Comparison of ENCODE assay signal across 10 mouse cellular contexts in genomic region chr1:156085770-156086169, GRCm38 (mm10). TPM values are rescaled to one million over a fixed set of nuclear protein-coding genes. Genes with fewer than 3 reads are reported as not detected.
DNase-seq lines count a peak whose midpoint lies in the region; ATAC-seq and TF ChIP-seq lines count a peak whose summit lies in the region.
"Had no signal": no experiment of that assay in that cellular context is flagged by ENCODE, and none has a peak within 500 bp of the region (broad histone marks: within the 10 kb centered on the region; RNA-seq: fewer than 3 reads in every experiment).

No protein-coding gene starts in this region.

- H3K4me2 ChIP-seq in heart, postnatal 0 days (ENCODE audit: low read depth, low read length), result no peak overlapping the region
- H3K4me2 ChIP-seq in neural tube, embryonic 14.5 days (ENCODE audit: low read depth, low read length), result no peak overlapping the region
- H3K4me2 ChIP-seq: embryonic facial prominence, embryonic 15.5 days had no signal

- WGBS in heart, postnatal 0 days, result 53% methylated on average over 5 of the region's 5 CpGs
- 58% methylated on average over 5 of the region's 5 CpGs for WGBS in neural tube, embryonic 14.5 days

- no peaks in the 10 kb centered on the region for H3K27me3 ChIP-seq in MEL (ENCODE audit: control insufficient read depth in 1 of 2, insufficient read depth in 2 of 2, low read length in 2 of 2)
- no peaks in the 10 kb centered on the region for H3K27me3 ChIP-seq in heart, postnatal 0 days (ENCODE audit: control insufficient read depth, insufficient read depth, low read length)
- H3K27me3 ChIP-seq in neural tube, embryonic 14.5 days (ENCODE audit: control insufficient read depth, insufficient read depth, low read length), result no peaks in the 10 kb centered on the region
- H3K27me3 ChIP-seq: embryonic facial prominence, embryonic 15.5 days had no signal

- H3K4me3 ChIP-seq in left cerebral cortex, adult 2 months, result no peak overlapping the region
- no peak overlapping the region for H3K4me3 ChIP-seq in MEL (ENCODE audit: control insufficient read depth in 1 of 2, insufficient read depth in 1 of 2, low read depth in 2 of 2, low read length in 2 of 2)
- H3K4me3 ChIP-seq in heart, postnatal 0 days (ENCODE audit: low read depth, low read length), result no peak overlapping the region
- H3K4me3 ChIP-seq in neural tube, embryonic 14.5 days (ENCODE audit: low read depth, low read length), result no peak overlapping the region
- H3K4me3 ChIP-seq: embryonic facial prominence, embryonic 15.5 days had no signal

- no peaks in the 10 kb centered on the region for H3K79me2 ChIP-seq in MEL (ENCODE audit: control insufficient read depth, insufficient read depth, low read length, poor library complexity)

- peak; percentile 93 for TF ChIP-seq RAD21 in MEL (IDR thresholded peaks at IDR 0.05; ENCODE audit: low read depth, low read length)

- TF ChIP-seq CTCF in left cerebral cortex, adult 2 months (IDR thresholded peaks at IDR 0.05), result peak; percentile 93
- peak; percentile 32 to 90 (median 76) for TF ChIP-seq CTCF in MEL (IDR thresholded peaks at IDR 0.05 in 2 of 3, conservative IDR thresholded peaks at IDR 0.05 in 1 of 3; ENCODE audit: control insufficient read depth in 1 of 3, insufficient read depth in 1 of 3, low read depth in 2 of 3, low read length in 3 of 3, poor library complexity in 1 of 3, severe bottlenecking in 1 of 3)
- TF ChIP-seq CTCF in heart, postnatal 0 days (IDR thresholded peaks at IDR 0.05; ENCODE audit: low read depth), result peak; percentile 89

- TF ChIP-seq POLR2A in MEL (IDR thresholded peaks at IDR 0.05; ENCODE audit: control insufficient read depth in 1 of 2, insufficient read depth in 1 of 2, low read depth in 1 of 2, low read length in 2 of 2, poor library complexity in 1 of 2), result no peak

- H3K27ac ChIP-seq in left cerebral cortex, adult 2 months, result no peak overlapping the region
- H3K27ac ChIP-seq in MEL (ENCODE audit: control insufficient read depth, low read depth, low read length), result no peak overlapping the region
- H3K27ac ChIP-seq in heart, postnatal 0 days (ENCODE audit: low read depth), result no peak overlapping the region
- no peak overlapping the region for H3K27ac ChIP-seq in neural tube, embryonic 14.5 days (ENCODE audit: low read depth, low read length)
- H3K27ac ChIP-seq: embryonic facial prominence, embryonic 15.5 days; macrophage had no signal

- H3K4me1 ChIP-seq in MEL (ENCODE audit: control insufficient read depth in 1 of 2, insufficient read depth in 2 of 2, low read length in 2 of 2), result peaks cover 0 to 5% of the 10 kb centered on the region in 2 experiments; a peak in 1 of 4 replicates
- H3K4me1 ChIP-seq in heart, postnatal 0 days (ENCODE audit: control insufficient read depth, insufficient read depth), result no peaks in the 10 kb centered on the region
- H3K4me1 ChIP-seq in neural tube, embryonic 14.5 days (ENCODE audit: control insufficient read depth, insufficient read depth, low read length), result 0 out of 2 replicates have a peak, but pooled peaks cover 3% of the 10 kb centered on the region
- H3K4me1 ChIP-seq: embryonic facial prominence, embryonic 15.5 days had no signal

- ATAC-seq in heart, postnatal 0 days (ENCODE audit: insufficient read depth, low read depth), result no peak
- ATAC-seq in neural tube, embryonic 14.5 days (ENCODE audit: low read depth), result peak; percentile 42; the same call in 1 of the 2 replicates

- intact Hi-C loops in left cerebral cortex, adult 2 months (cut with DNase I), result loop anchor here (1.0 to 5.0 kb wide), 3 partner anchors 144 to 457 kb away; no protein-coding TSS in a partner anchor

- DNase-seq in left cerebral cortex, adult 2 months (ENCODE audit: extremely low spot score in 1 of 2, low spot score in 2 of 2), result peak; percentile 28 to 32
- DNase-seq in left cerebral cortex, adult 11 months (ENCODE audit: low spot score), result no peak
- peak; percentile 81 for DNase-seq in MEL (ENCODE audit: low read depth, low spot score)
- DNase-seq in cerebellum, postnatal 25 days, result peak; percentile 13 to 22
- peak; percentile 68 for DNase-seq in heart, postnatal 0 days (ENCODE audit: low spot score)
- DNase-seq in layer of hippocampus, postnatal 14 days (ENCODE audit: low spot score in 2 of 2), result peak; percentile 36 to 65
- DNase-seq in urinary bladder, adult 18-20 months (ENCODE audit: low spot score in 2 of 2), result no peak

- H3K36me3 ChIP-seq in MEL (ENCODE audit: control insufficient read depth in 1 of 2, insufficient read depth in 2 of 2, low read length in 2 of 2), result no peaks in the 10 kb centered on the region
- H3K36me3 ChIP-seq in heart, postnatal 0 days (replicated peaks; ENCODE audit: control insufficient read depth, insufficient read depth, low read length), result no peaks in the 10 kb centered on the region
- H3K36me3 ChIP-seq in neural tube, embryonic 14.5 days (ENCODE audit: control insufficient read depth, insufficient read depth, low read length), result no peaks in the 10 kb centered on the region
- H3K36me3 ChIP-seq: embryonic facial prominence, embryonic 15.5 days had no signal

- TF ChIP-seq EP300 in MEL (IDR thresholded peaks at IDR 0.05; ENCODE audit: low read depth in 1 of 2, low read length in 2 of 2), result no peak
- no peak for TF ChIP-seq EP300 in heart, postnatal 0 days (IDR thresholded peaks at IDR 0.05; ENCODE audit: low read depth)

- no peaks in the 10 kb centered on the region for H3K9me3 ChIP-seq in MEL (replicated peaks; ENCODE audit: insufficient read depth, low read length)
- H3K9me3 ChIP-seq in heart, postnatal 0 days (replicated peaks; ENCODE audit: control insufficient read depth, low read length), result no peaks in the 10 kb centered on the region
- H3K9me3 ChIP-seq in neural tube, embryonic 14.5 days (ENCODE audit: control insufficient read depth, low read length), result no peaks in the 10 kb centered on the region
- H3K9me3 ChIP-seq: embryonic facial prominence, embryonic 15.5 days had no signal

- H3K9ac ChIP-seq in MEL (ENCODE audit: control insufficient read depth, low read depth, low read length, poor library complexity, severe bottlenecking), result no peak overlapping the region
- no peak overlapping the region for H3K9ac ChIP-seq in heart, postnatal 0 days (replicated peaks; ENCODE audit: low read depth, low read length)
- no peak overlapping the region for H3K9ac ChIP-seq in neural tube, embryonic 14.5 days (replicated peaks; ENCODE audit: low read depth, low read length)
- H3K9ac ChIP-seq: embryonic facial prominence, embryonic 15.5 days had no signal

TF ChIP-seq in MEL, 35 proteins besides CTCF, POLR2A, EP300 and RAD21:
- peak; percentile 48; the same call in 1 of the 2 replicates for TF ChIP-seq SIN3A (IDR thresholded peaks at IDR 0.05; ENCODE audit: low read length)
- TF ChIP-seq MAZ (IDR thresholded peaks at IDR 0.05; ENCODE audit: low read depth, low read length), result no peak
- peak; percentile 95 for TF ChIP-seq ZC3H11A (IDR thresholded peaks at IDR 0.05; ENCODE audit: low read depth, low read length)
- TF ChIP-seq TAL1 (IDR thresholded peaks at IDR 0.05; ENCODE audit: low read length), result no peak
- no peak for TF ChIP-seq ZKSCAN1 (IDR thresholded peaks at IDR 0.05; ENCODE audit: low read depth, low read length)
- TF ChIP-seq SMC3 (IDR thresholded peaks at IDR 0.05; ENCODE audit: low read depth, low read length), result peak; percentile 96

RNA-seq across cellular contexts. Expression of gene Tor1aip1, which starts 49.5 kb away (rescaled TPM):
- total RNA-seq in left cerebral cortex, adult 2 months (2021), result 10 to 100 TPM; 28.5 to 31.2 TPM
- 11.4 and 13.1 TPM in 2 replicates for total RNA-seq in MEL (2012; rRNA removed)
- 10 to 100 TPM in 1 of 2 experiments, not detected in 1; 22.9 TPM for polyA plus RNA-seq in MEL (2012; ENCODE audit: insufficient read depth in 1 of 2, insufficient read length in 2 of 2, low read depth in 1 of 2, low replicate concordance in 2 of 2, missing spikeins in 1 of 2)
- 58.4 and 103 TPM in 2 replicates for total RNA-seq in heart, postnatal 0 days (2014; rRNA removed; ENCODE audit: low replicate concordance)
- 47.5 and 52.3 TPM in 2 replicates for polyA plus RNA-seq in heart, postnatal 0 days (2015; fragmentation: Nextera tagmentation; extraction: Ambion mirVana)
- total RNA-seq in layer of hippocampus, postnatal 14 days (2021), result 10 to 100 TPM; 29.2 TPM
- polyA plus RNA-seq in neural tube, embryonic 14.5 days (2014; fragmentation: Nextera tagmentation; extraction: Ambion mirVana), result 19.1 and 21.5 TPM in 2 replicates

RNA-seq across cellular contexts. Expression of gene Tor1aip2, which starts 50.6 kb away (rescaled TPM):
- total RNA-seq in left cerebral cortex, adult 2 months (2021), result 10 to 100 TPM; 45.2 to 47.9 TPM
- 37.7 and 47.1 TPM in 2 replicates for total RNA-seq in MEL (2012; rRNA removed)
- 10 to 100 TPM in 1 of 2 experiments, not detected in 1; 48.1 TPM for polyA plus RNA-seq in MEL (2012; ENCODE audit: insufficient read depth in 1 of 2, insufficient read length in 2 of 2, low read depth in 1 of 2, low replicate concordance in 2 of 2, missing spikeins in 1 of 2)
- 77.1 and 123 TPM in 2 replicates for total RNA-seq in heart, postnatal 0 days (2014; rRNA removed; ENCODE audit: low replicate concordance)
- polyA plus RNA-seq in heart, postnatal 0 days (2015; fragmentation: Nextera tagmentation; extraction: Ambion mirVana), result 49.0 and 52.4 TPM in 2 replicates
- total RNA-seq in layer of hippocampus, postnatal 14 days (2021), result 10 to 100 TPM; 60.8 to 69.9 TPM
- polyA plus RNA-seq in neural tube, embryonic 14.5 days (2014; fragmentation: Nextera tagmentation; extraction: Ambion mirVana), result 61.0 and 71.5 TPM in 2 replicates

Comparison
In these comparisons a context has a peak if more than half of its experiments do, and no peak if none do; other contexts are left out.
1. DNase-seq: peak in left cerebral cortex, adult 2 months (2 of 2), MEL (single experiment), cerebellum, postnatal 25 days (2 of 2), heart, postnatal 0 days (single experiment) and layer of hippocampus, postnatal 14 days (2 of 2); none in left cerebral cortex, adult 11 months (single experiment) and urinary bladder, adult 18-20 months (0 of 2).
2. Peak in every context shown above with its lines, with median percentiles within 50 percentile points of each other: CTCF ChIP-seq.